Mouse (Mus musculus) small intestine, adult 2 months (tissue): ENCODE data around the gene Srrm3. TPM values are rescaled to one million over a fixed set of nuclear protein-coding genes. Genes with fewer than 3 reads are reported as not detected.

Source experiments
- H3K27ac ChIP-seq: fragments of 200-500 bp; 2 replicates; pipeline ENCODE4 v1.5.1; 2012; ENCODE audit warnings: low read depth, low read length, control low read depth, inconsistent platforms; ENCODE audit not compliant: insufficient read depth
- H3K27me3 ChIP-seq: fragments of 200-500 bp; 2 replicates; pipeline ENCODE4 v1.6.1; 2012; ENCODE audit warnings: mild to moderate bottlenecking, moderate library complexity, low read length, inconsistent platforms; ENCODE audit not compliant: control insufficient read depth, insufficient read depth
- H3K36me3 ChIP-seq: fragments of 200-500 bp; 2 replicates; pipeline ENCODE4 v1.6.1; 2012; ENCODE audit warnings: mild to moderate bottlenecking, low read length, control low read depth, inconsistent platforms; ENCODE audit not compliant: control insufficient read depth, insufficient read depth
- H3K4me1 ChIP-seq: fragments of 200-500 bp; 2 replicates; pipeline ENCODE4 v1.6.1; 2012; ENCODE audit warnings: low read length, inconsistent platforms, mixed read lengths; ENCODE audit not compliant: control insufficient read depth, insufficient read depth, insufficient read length
- H3K4me3 ChIP-seq: fragments of 200-500 bp; 2 replicates; pipeline ENCODE4 v1.5.1; 2012; ENCODE audit warnings: low read depth, mild to moderate bottlenecking, control low read depth, inconsistent platforms, low read length, moderate library complexity
- CTCF ChIP-seq: fragments of 200-500 bp; IDR thresholded peaks from 2 replicates; pipeline ENCODE4 v1.5.1; 2012; ENCODE audit warnings: low read depth, mild to moderate bottlenecking, control low read depth, inconsistent platforms, low read length, moderate library complexity, mixed read lengths; ENCODE audit not compliant: insufficient replicate concordance, insufficient read length; ENCODE audit errors: extremely low read depth
- POLR2A ChIP-seq: fragments of 200-500 bp; IDR thresholded peaks from 2 replicates; pipeline ENCODE4 v1.6.1; 2012; ENCODE audit warnings: low read depth, mild to moderate bottlenecking, control low read depth, inconsistent platforms, low read length, moderate library complexity
- WGBS: fragments of 180-500 bp; shearing (Covaris S2); methylation state at CpG from one replicate; pipeline ENCODE4 v1.1.7; 2018; 5-methylcytosine and 5-hydroxymethylcytosine counted together
- polyA plus RNA-seq: library from polyadenylated mRNA; depleted of rRNA; stranded (reverse); fragments of >200 nt; gene quantifications from 2 replicates; pipeline ENCODE4 v1.2.3, GENCODE M21; 2012

The Srrm3 gene
- polyA plus RNA-seq, 1 experiment = 0.19 TPM

DNA sequence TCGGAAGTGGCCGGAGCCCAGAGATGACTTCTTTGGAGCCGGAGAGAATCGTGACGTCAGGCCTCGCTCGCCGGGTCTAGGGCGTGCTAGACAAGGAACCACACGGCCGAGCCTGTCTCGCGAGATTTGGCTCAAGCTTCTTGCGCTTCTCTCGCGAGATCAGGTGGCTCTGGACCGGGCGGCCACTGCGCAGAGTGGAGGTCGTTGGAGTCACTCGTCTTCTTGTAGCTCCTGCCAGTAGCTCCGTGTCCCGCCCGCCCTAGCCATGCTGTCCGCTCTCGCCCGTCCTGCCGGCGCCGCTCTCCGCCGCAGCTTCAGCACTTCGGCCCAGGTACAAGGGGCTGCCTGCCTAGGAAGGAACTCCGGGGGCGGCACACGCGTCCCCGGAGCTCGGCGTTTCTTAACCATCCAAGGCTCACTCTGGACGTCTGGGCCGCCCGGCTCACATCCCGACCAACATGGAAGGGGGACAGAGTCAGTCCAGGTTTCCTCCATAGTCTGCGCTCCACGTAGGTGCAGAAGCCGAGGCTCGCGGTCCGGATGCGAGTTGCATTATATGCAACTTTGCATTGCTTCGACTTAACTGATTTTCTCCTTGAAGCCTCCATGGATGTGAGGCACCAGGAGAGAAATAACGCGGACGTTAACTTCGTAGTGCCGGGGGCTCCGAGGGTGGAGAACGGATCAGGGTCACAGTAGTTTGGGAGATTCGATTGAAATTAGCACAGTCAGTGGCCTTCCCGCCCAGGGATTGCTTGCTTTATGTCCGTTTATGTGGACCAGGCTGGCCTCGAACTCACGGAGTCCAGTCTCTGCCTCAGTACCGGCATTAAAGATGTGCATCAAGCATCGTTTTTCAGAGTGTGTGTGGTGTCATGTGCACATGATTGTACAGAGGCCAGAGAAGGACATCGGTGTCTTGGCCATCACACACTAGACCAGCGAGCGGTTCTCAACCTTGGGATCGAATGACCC lies 27.9 kb upstream of the Srrm3 start, which contains the start of gene Mdh2:
Gene Mdh2, plus strand, starts transcription at position 10 of the 975 bp plus-strand sequence.
- Histone ChIP-seq H3K27ac (peak within 1 kb of the TSS; percentile 96), H3K4me1 (peaks cover 38% of the 10 kb centered on the region; the same call in 1 of the 2 replicates), H3K27me3 (no peaks in the 10 kb centered on the region), H3K4me3 (peak within 1 kb of the TSS; percentile 85), H3K36me3 (peaks cover 18% of the 10 kb centered on the region)
- TF ChIP-seq CTCF (no peak), POLR2A (peak; percentile 94)
- under 1% methylated on average over 70 of the region's 70 CpGs for WGBS

DNA sequence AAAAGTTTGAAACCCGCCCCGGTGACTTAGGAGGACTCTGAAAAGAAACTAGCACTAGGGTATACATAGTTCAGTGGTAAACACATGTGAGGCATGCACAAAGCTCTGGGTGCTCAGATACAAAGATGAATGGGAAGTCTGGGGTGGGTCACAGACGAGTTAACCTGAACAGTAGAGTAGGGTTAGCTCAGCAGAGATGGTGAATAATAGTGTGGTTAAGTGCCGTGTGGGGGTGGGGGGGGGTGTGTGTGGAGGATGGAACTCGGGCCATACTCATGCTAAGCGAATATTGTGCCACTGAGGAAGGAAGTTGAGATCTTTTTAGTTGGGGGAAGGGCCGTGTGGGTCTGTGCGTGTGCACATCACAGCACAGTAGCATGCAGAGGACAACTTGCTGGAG lies 26.4 kb upstream of the Srrm3 start:
- 46% methylated on average over 8 of the region's 8 CpGs for WGBS
- TF ChIP-seq CTCF = no peak
- no peak for TF ChIP-seq POLR2A
- Histone ChIP-seq H3K4me3 (peak overlapping the region; percentile 53), H3K27me3 (no peaks in the 10 kb centered on the region), H3K36me3 (peaks cover 33% of the 10 kb centered on the region), H3K27ac (peak overlapping the region; percentile 93), H3K4me1 (peaks cover 44% of the 10 kb centered on the region; the same call in 1 of the 2 replicates)

DNA sequence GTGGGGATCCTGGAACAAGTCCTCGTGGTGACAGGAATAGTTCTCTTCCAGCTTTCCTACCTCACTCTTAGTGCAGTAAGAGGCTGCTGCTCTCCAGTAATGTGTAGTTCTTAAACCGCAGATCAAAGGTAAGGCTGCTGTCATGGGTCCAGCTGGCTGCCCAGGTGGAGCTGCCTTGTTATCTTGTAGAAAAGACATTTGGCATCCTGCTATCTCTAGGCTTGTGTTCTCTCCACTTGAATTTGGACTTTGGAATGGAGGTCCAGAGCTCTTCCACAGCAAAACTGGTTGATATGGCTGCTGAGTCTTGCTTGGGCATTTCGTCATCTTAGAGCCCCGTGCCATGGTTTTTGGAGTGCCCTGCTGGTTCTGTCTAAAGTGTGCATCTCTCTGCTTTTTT lies 23.8 kb upstream of the Srrm3 start:
- H3K4me3 ChIP-seq = peak overlapping the region; percentile 35
- H3K36me3 ChIP-seq = peaks cover 59% of the 10 kb centered on the region
- H3K4me1 ChIP-seq = peaks cover 29% of the 10 kb centered on the region
- no peaks in the 10 kb centered on the region for H3K27me3 ChIP-seq
- peak overlapping the region; percentile 93 for H3K27ac ChIP-seq
- TF ChIP-seq CTCF (no peak), POLR2A (no peak)
- 20% methylated on average over 4 of the region's 4 CpGs for WGBS

DNA sequence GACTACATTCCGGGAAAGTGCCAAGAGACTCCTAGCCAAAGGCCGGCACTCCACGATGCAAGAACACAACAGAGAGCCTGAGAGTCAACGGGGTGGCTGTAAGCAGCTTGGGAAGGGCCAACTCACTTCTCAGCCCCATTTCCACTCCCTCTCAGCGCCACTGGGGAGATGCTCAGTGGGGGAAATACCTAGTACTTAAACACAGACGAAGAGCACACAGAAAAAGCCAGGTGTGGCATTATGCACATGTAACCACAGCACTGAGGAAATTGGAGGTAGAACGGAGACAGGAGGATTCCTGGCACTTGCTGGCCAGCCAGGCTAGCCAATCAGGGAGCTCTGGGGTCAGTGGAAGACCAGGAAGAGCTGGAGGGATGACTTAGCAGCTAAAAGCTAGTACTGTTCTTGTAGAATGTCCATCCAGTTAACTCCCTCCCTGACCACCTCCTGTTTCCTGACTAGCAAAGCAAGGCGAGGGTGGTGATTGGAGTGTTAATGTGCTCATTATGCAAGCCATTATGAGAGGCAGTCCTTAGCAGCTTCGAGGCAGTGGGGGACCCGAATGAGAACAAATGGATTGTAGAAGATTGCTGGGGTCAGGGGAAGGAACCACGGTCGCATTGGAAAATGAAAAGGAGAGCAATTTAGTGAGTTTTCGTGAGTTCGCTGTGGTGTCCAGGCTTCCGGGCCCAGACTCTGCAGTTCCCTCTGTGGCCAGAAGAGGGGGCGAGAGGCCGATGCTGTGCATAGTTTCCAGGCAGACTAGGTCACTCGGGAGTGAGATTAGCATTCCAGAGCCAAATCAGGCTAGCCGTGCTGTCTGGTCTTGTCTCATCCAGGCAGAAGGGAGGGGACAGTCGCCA lies 12.5 kb upstream of the Srrm3 start:
- Histone ChIP-seq H3K36me3 (peaks cover 31% of the 10 kb centered on the region), H3K27ac (no peak overlapping the region), H3K27me3 (no peaks in the 10 kb centered on the region), H3K4me1 (0 out of 2 replicates have a peak, but pooled peaks cover 2% of the 10 kb centered on the region), H3K4me3 (peak overlapping the region; percentile 43)
- 19% methylated on average over 20 of the region's 20 CpGs for WGBS
- no peak for TF ChIP-seq POLR2A
- TF ChIP-seq CTCF = peak; percentile 97

DNA sequence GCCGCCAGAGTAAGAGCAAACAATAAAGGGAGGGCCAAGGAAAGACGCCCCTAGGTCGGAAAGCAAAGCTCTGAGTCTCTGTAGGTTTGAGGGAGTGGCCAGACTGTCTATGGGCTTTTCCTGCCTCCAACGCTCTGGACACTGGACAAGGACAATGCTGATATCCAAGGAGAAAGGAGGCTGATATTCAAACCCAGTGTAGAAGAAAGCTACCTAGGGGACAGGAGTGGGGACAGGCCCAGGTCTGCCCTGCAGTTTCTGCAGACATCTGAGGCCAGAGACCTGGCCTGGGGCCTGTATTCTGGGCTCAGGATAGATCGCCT lies 11.9 kb upstream of the Srrm3 start:
- 13% methylated on average over 5 of the region's 5 CpGs for WGBS
- no peak overlapping the region for H3K4me3 ChIP-seq

DNA sequence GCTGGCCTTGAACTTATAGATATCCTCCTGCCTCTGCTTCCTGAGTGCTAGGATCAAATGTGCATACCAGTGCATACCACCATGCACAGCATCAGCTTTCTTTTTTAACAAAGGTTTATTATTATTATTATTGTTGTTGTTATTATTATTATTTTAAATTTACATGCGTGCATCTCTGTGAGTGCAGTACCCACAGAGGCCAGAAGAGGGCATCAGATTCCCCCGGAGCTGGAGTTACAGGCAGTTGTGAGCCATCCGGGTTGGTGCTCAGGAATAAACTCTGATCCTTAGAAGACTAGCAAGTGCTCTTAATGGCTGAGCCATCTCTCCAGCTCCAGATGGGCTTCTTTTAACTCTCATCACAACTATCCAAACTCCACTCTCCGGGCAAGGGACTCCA lies 6.9 kb upstream of the Srrm3 start:
- H3K27me3 ChIP-seq = no peaks in the 10 kb centered on the region
- H3K36me3 ChIP-seq = no peaks in the 10 kb centered on the region
- H3K4me1 ChIP-seq = no peaks in the 10 kb centered on the region
- H3K27ac ChIP-seq = no peak overlapping the region
- no peak overlapping the region for H3K4me3 ChIP-seq
- WGBS = 47% methylated on average over 4 of the region's 4 CpGs
- TF ChIP-seq POLR2A = no peak
- TF ChIP-seq CTCF = peak; percentile 39; the same call in 1 of the 2 replicates

More for the DNA sequence above, 11.9 kb upstream of the Srrm3 start:
- 0 out of 2 replicates have a peak, but pooled peaks cover 2% of the 10 kb centered on the region for H3K4me1 ChIP-seq
- no peak overlapping the region for H3K27ac ChIP-seq
- H3K36me3 ChIP-seq = peaks cover 25% of the 10 kb centered on the region
- no peak for TF ChIP-seq CTCF
- TF ChIP-seq POLR2A = no peak
- H3K27me3 ChIP-seq = no peaks in the 10 kb centered on the region
